Mouse (Mus musculus) CH12.LX (cell line): ENCODE measurements around the gene Cfap97d1.

Source experiments
- E2F4 ChIP-seq: IDR thresholded peaks from 2 replicates; pipeline ENCODE4 v1.6.1; 2011; ENCODE audit warnings: low read depth, low read length, improper control_type of control experiment; ENCODE audit not compliant: insufficient replicate concordance
- EP300 ChIP-seq: IDR thresholded peaks from 2 replicates; pipeline ENCODE4 v1.6.1; 2011; ENCODE audit warnings: low read length, improper control_type of control experiment
- MAX ChIP-seq: IDR thresholded peaks from 2 replicates; pipeline ENCODE4 v1.6.1; 2011; ENCODE audit warnings: low read length, improper control_type of control experiment
- NELFE ChIP-seq: IDR thresholded peaks from 2 replicates; pipeline ENCODE4 v1.6.1; 2011; ENCODE audit warnings: low read depth, low read length, improper control_type of control experiment
- NRF1 ChIP-seq: IDR thresholded peaks from 2 replicates; pipeline ENCODE4 v1.6.1; 2014; ENCODE audit warnings: low read depth, mild to moderate bottlenecking, inconsistent platforms, low read length, improper control_type of control experiment, moderate library complexity
- POLR2A ChIP-seq: IDR thresholded peaks from 2 replicates; pipeline ENCODE4 v1.6.1; 2011; ENCODE audit warnings: low read depth, mild to moderate bottlenecking, improper control_type of control experiment, low read length
- TBP ChIP-seq: conservative IDR thresholded peaks from 2 replicates; pipeline ENCODE4 v1.6.1; 2011; ENCODE audit warnings: low read depth, low read length, improper control_type of control experiment
- USF1 ChIP-seq: IDR thresholded peaks from 2 replicates; pipeline ENCODE4 v1.6.1; 2014; ENCODE audit warnings: low read depth, mild to moderate bottlenecking, inconsistent platforms, low read length, improper control_type of control experiment
- USF2 ChIP-seq: conservative IDR thresholded peaks from 2 replicates; pipeline ENCODE4 v1.6.1; 2011; ENCODE audit warnings: low read depth, low read length, improper control_type of control experiment
- ZNF384 ChIP-seq: IDR thresholded peaks from 2 replicates; pipeline ENCODE4 v1.6.1; 2012; ENCODE audit warnings: low read depth, low read length, improper control_type of control experiment, inconsistent platforms

DNA sequence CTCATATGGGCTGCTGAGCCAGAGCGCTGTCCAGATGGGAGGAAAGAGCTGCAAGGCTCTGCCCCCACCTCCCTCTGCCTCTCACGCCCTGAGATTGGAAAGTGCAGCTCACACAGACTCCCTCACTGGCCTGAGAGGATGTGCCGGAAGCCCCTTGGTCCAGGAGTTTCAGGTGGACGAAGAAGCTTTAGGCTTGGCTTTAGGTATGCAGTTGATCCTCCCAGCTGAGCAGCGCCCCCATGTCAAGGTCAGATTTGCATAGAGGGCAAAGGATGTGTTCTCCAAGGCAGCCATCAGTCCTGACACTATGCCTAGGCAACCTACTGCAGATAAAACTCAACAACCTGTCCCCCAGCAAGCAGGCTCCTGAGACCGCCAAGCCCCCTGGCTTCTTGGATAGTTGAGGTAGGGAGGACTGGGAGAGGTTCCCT lies 1.1 kb upstream of the Cfap97d1 start:
- TF ChIP-seq USF1 (no peak), POLR2A (no peak), ZNF384 (no peak), MAX (no peak), EP300 (no peak), NRF1 (no peak), TBP (no peak), E2F4 (no peak), USF2 (no peak), NELFE (no peak)
